16 mouse cellular contexts compared by ENCODE assay signal in the genomic region with DNA sequence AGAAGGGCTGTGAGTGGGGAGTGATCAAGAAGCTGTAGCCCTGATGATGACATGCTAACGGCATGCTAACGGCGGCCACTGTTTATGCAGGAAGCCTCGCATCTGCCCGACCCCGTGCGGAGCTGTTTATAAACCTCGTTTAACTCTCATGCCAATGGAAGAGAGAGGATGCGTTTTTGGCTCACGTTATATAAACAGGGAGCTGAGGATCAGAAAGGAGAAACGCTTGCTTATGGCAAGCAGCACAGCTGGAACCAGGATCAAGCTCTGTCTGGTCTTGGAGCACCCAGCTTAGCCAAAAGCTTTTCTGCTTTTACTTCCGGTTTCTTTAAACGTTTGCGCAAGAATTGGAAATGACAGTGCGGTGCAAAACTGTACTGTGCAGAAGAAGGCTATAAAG. TPM values are rescaled to one million over a fixed set of nuclear protein-coding genes. Genes with fewer than 3 reads are reported as not detected.
A peak's percentile ranks its signal among the peaks of the same experiment; 100 is the strongest.
DNase-seq lines count a peak whose midpoint lies in the region; ATAC-seq and TF ChIP-seq lines count a peak whose summit lies in the region.
"Had no signal": no experiment of that assay in that cellular context is flagged by ENCODE, and none has a peak within 500 bp of the region (broad histone marks: within the 10 kb centered on the region; RNA-seq: fewer than 3 reads in every experiment).

No protein-coding gene starts in this region.

- no peak for TF ChIP-seq POLR2A in liver, adult 2 months (IDR thresholded peaks at IDR 0.05; ENCODE audit: extremely low read depth, insufficient read depth, low read length)
- no peak for TF ChIP-seq POLR2A in bone marrow macrophage, adult 2 months (IDR thresholded peaks at IDR 0.05; ENCODE audit: borderline replicate concordance, low read depth, low read length)

- no peak overlapping the region for H3K27ac ChIP-seq in liver, adult 2 months (replicated peaks; ENCODE audit: insufficient read depth, low read depth, low read length)
- peak overlapping the region; percentile 48 for H3K27ac ChIP-seq in bone marrow macrophage, adult 2 months (ENCODE audit: insufficient read depth, low read depth, low read length)
- H3K27ac ChIP-seq in lung, embryonic 14.5 days (ENCODE audit: low read depth), result peak overlapping the region; percentile 14; the same call in 1 of the 2 replicates
- H3K27ac ChIP-seq in midbrain, embryonic 16.5 days (ENCODE audit: low read length), result no peak overlapping the region
- H3K27ac ChIP-seq: embryonic facial prominence, embryonic 13.5 days; hindbrain, embryonic 10.5 days; kidney, postnatal 0 days; liver, embryonic 14.5 days had no signal

- H3K4me1 ChIP-seq in liver, adult 2 months (ENCODE audit: control insufficient read depth, insufficient read depth, low read length), result peaks cover 3% of the 10 kb centered on the region; the same call in 1 of the 2 replicates
- H3K4me1 ChIP-seq in bone marrow macrophage, adult 2 months (ENCODE audit: control insufficient read depth, insufficient read depth, low read length), result peaks cover 8% of the 10 kb centered on the region
- H3K4me1 ChIP-seq in lung, embryonic 14.5 days (ENCODE audit: insufficient read depth), result peaks cover 5% of the 10 kb centered on the region; the same call in 1 of the 2 replicates
- H3K4me1 ChIP-seq in midbrain, embryonic 16.5 days (ENCODE audit: control insufficient read depth, insufficient read depth, low read length), result no peaks in the 10 kb centered on the region
- H3K4me1 ChIP-seq: embryonic facial prominence, embryonic 13.5 days had no signal

- no peaks in the 10 kb centered on the region for H3K79me2 ChIP-seq in liver, adult 2 months (ENCODE audit: control insufficient read depth, insufficient read depth, low read length)

- peaks cover 38% of the 10 kb centered on the region for H3K36me3 ChIP-seq in liver, adult 2 months (ENCODE audit: control insufficient read depth, insufficient read depth, low read length)
- no peaks in the 10 kb centered on the region for H3K36me3 ChIP-seq in lung, embryonic 14.5 days (ENCODE audit: insufficient read depth)
- H3K36me3 ChIP-seq in midbrain, embryonic 16.5 days (ENCODE audit: control insufficient read depth, insufficient read depth, low read length), result no peaks in the 10 kb centered on the region
- H3K36me3 ChIP-seq: embryonic facial prominence, embryonic 13.5 days; hindbrain, embryonic 10.5 days had no signal

- TF ChIP-seq CTCF in liver, adult 2 months (IDR thresholded peaks at IDR 0.05; ENCODE audit: low read depth, low read length), result no peak
- no peak for TF ChIP-seq CTCF in bone marrow macrophage, adult 2 months (IDR thresholded peaks at IDR 0.05; ENCODE audit: low read depth, low read length)
- TF ChIP-seq CTCF in lung, embryonic 14.5 days (IDR thresholded peaks at IDR 0.05; ENCODE audit: low read depth), result no peak

- DNase-seq in liver, adult 2 months (ENCODE audit: extremely low read depth, low read depth, low spot score), result peak; percentile 55
- no peak for DNase-seq in liver
- DNase-seq in lung, embryonic 14.5 days, result peak; percentile 93
- DNase-seq in naive thymus-derived CD4-positive, alpha-beta T cell, adult 2 months (ENCODE audit: low read depth), result peak; percentile 8
- DNase-seq in thymus, postnatal 10 days (ENCODE audit: low spot score in 2 of 2), result no peak
- no peak for DNase-seq in adrenal gland, adult (ENCODE audit: inconsistent age in 2 of 2, low spot score in 1 of 2)
- DNase-seq: adrenal gland, adult 8-10 months; cerebellum, adult 18-20 months; forebrain, postnatal 0 days had no signal

- ATAC-seq in lung, embryonic 14.5 days (ENCODE audit: insufficient read depth), result peak; percentile 93
- no peak for ATAC-seq in midbrain, embryonic 16.5 days
- ATAC-seq: forebrain, postnatal 0 days had no signal

- H3K27me3 ChIP-seq in liver, adult 2 months (ENCODE audit: control insufficient read depth, insufficient read depth, low read length), result no peaks in the 10 kb centered on the region
- no peaks in the 10 kb centered on the region for H3K27me3 ChIP-seq in lung, embryonic 14.5 days (ENCODE audit: insufficient read depth, low read length)
- H3K27me3 ChIP-seq in midbrain, embryonic 16.5 days (ENCODE audit: control insufficient read depth, insufficient read depth, low read depth, low read length), result no peaks in the 10 kb centered on the region
- H3K27me3 ChIP-seq: embryonic facial prominence, embryonic 13.5 days had no signal

- H3K9me3 ChIP-seq in lung, embryonic 14.5 days (ENCODE audit: low read depth, low read length), result no peaks in the 10 kb centered on the region
- H3K9me3 ChIP-seq in midbrain, embryonic 16.5 days (replicated peaks; ENCODE audit: control insufficient read depth, low read length, poor library complexity, severe bottlenecking), result no peaks in the 10 kb centered on the region
- H3K9me3 ChIP-seq: embryonic facial prominence, embryonic 13.5 days; hindbrain, embryonic 10.5 days had no signal

- no peak overlapping the region for H3K4me3 ChIP-seq in liver, adult 2 months (ENCODE audit: insufficient read depth, low read depth, low read length)
- peak overlapping the region; percentile 26 for H3K4me3 ChIP-seq in bone marrow macrophage, adult 2 months (ENCODE audit: insufficient read depth, low read length)
- no peak overlapping the region for H3K4me3 ChIP-seq in lung, embryonic 14.5 days (ENCODE audit: low read depth, low read length)
- H3K4me3 ChIP-seq in midbrain, embryonic 16.5 days (ENCODE audit: low read depth, low read length), result no peak overlapping the region
- H3K4me3 ChIP-seq: embryonic facial prominence, embryonic 13.5 days; hindbrain, embryonic 10.5 days had no signal

- 61% methylated on average over 15 of the region's 15 CpGs for WGBS in liver, adult 2 months
- WGBS in lung, embryonic 14.5 days, result 23% methylated on average over 15 of the region's 15 CpGs
- 77% methylated on average over 15 of the region's 15 CpGs for WGBS in midbrain, embryonic 16.5 days

- no peak overlapping the region for H3K9ac ChIP-seq in liver, adult 2 months (ENCODE audit: low read depth, low read length)
- H3K9ac ChIP-seq in lung, embryonic 14.5 days, result no peak overlapping the region
- H3K9ac ChIP-seq in midbrain, embryonic 16.5 days (ENCODE audit: low read depth, low read length), result no peak overlapping the region
- H3K9ac ChIP-seq: embryonic facial prominence, embryonic 13.5 days; forebrain, postnatal 0 days; liver, embryonic 14.5 days had no signal

- no peak overlapping the region for H3K4me2 ChIP-seq in lung, embryonic 14.5 days
- no peak overlapping the region for H3K4me2 ChIP-seq in midbrain, embryonic 16.5 days (ENCODE audit: low read length)
- H3K4me2 ChIP-seq: embryonic facial prominence, embryonic 13.5 days had no signal

RNA-seq across cellular contexts. Expression of gene Cyp2c23, which starts 20.2 kb away (rescaled TPM):
- 233 and 351 TPM in 2 replicates for total RNA-seq in liver, adult 2 months (2014; rRNA removed)
- 200 and 262 TPM in 2 replicates for polyA plus RNA-seq in liver, adult 2 months (2012; rRNA removed)
- polyA plus RNA-seq in bone marrow macrophage, adult 2 months (2012; ENCODE audit: insufficient read depth, insufficient read length, missing spikeins), result not detected in 2 replicates
- 0.41 and 0.42 TPM in 2 replicates for polyA plus RNA-seq in lung, embryonic 14.5 days (2014; fragmentation: Nextera tagmentation; extraction: Ambion mirVana)
- polyA plus RNA-seq in midbrain, embryonic 16.5 days (2015; fragmentation: Nextera tagmentation; extraction: Ambion mirVana), result not detected in 2 replicates
- total RNA-seq: forebrain, postnatal 0 days had no signal
- polyA plus RNA-seq: embryonic facial prominence, embryonic 13.5 days; forebrain, postnatal 0 days; hindbrain, embryonic 10.5 days had no signal

RNA-seq across cellular contexts. Expression of gene Cpn1, which starts 22.4 kb away (rescaled TPM):
- 215 and 272 TPM in 2 replicates for total RNA-seq in liver, adult 2 months (2014; rRNA removed)
- polyA plus RNA-seq in liver, adult 2 months (2012; rRNA removed), result 336 and 360 TPM in 2 replicates
- 0.28 TPM in 1 of 2 replicates, not detected in the other for polyA plus RNA-seq in bone marrow macrophage, adult 2 months (2012; ENCODE audit: insufficient read depth, insufficient read length, missing spikeins)
- 5.4 and 7.5 TPM in 2 replicates for polyA plus RNA-seq in lung, embryonic 14.5 days (2014; fragmentation: Nextera tagmentation; extraction: Ambion mirVana)
- 0.37 and 0.39 TPM in 2 replicates for polyA plus RNA-seq in midbrain, embryonic 16.5 days (2015; fragmentation: Nextera tagmentation; extraction: Ambion mirVana)
- total RNA-seq: heart, adult 18-20 months had no signal
- polyA plus RNA-seq: embryonic facial prominence, embryonic 13.5 days had no signal

Comparison
In these comparisons a context has a peak if more than half of its experiments do, and no peak if none do; other contexts are left out.
1. DNase-seq: peak in liver, adult 2 months (single experiment), lung, embryonic 14.5 days (single experiment) and naive thymus-derived CD4-positive, alpha-beta T cell, adult 2 months (single experiment); none in liver (single experiment), thymus, postnatal 10 days (0 of 2) and adrenal gland, adult (0 of 2).
2. H3K27ac ChIP-seq: peak in bone marrow macrophage, adult 2 months (single experiment) and lung, embryonic 14.5 days (single experiment); none in liver, adult 2 months (single experiment) and midbrain, embryonic 16.5 days (single experiment).
3. RNA of gene Cyp2c23, which starts 20.2 kb away (polyA plus RNA-seq): 200 to 262 TPM in liver, adult 2 months; 0.41 to 0.42 TPM in lung, embryonic 14.5 days, not detected in bone marrow macrophage, adult 2 months and not detected in midbrain, embryonic 16.5 days; every median in the first group is over 100 times any median in the second.
4. RNA of gene Cpn1, which starts 22.4 kb away (polyA plus RNA-seq): 336 to 360 TPM in liver, adult 2 months; 5.4 to 7.5 TPM in lung, embryonic 14.5 days, 0.37 to 0.39 TPM in midbrain, embryonic 16.5 days and 0.28 TPM in bone marrow macrophage, adult 2 months; every median in the first group is over 10 times any median in the second.